Mouse (Mus musculus) adrenal gland, postnatal 10 days (tissue): ENCODE results near the gene Ankrd28. TPM values are rescaled to one million over a fixed set of nuclear protein-coding genes. Genes with fewer than 3 reads are reported as not detected.

Experiments
- total RNA-seq, 2 experiments: library from RNA; stranded (reverse); gene quantifications; 2 replicates each; pipeline ENCODE4 v1.2.3; 2021

The Ankrd28 gene
- total RNA-seq, 2 experiments from 2014 or later: 26.9 to 37.5 TPM

Other genes starting within 250 kb of the Ankrd28 start
- 1 to 10 TPM; 1.1 to 4.0 TPM for gene Colq, start 239.3 kb downstream of the Ankrd28 start, total RNA-seq
- 1 to 10 TPM; 4.6 to 7.4 TPM for gene Gm49387, start 189.8 kb downstream of the Ankrd28 start, total RNA-seq
- gene Btd, start 189.6 kb downstream of the Ankrd28 start, total RNA-seq: 10 to 100 TPM; 43.9 to 48.6 TPM
- 100 to 1,000 TPM in 1 of 2 experiments, 10 to 100 TPM in 1; 86.3 to 159 TPM for gene Hacl1, start 189.4 kb downstream of the Ankrd28 start, total RNA-seq
- gene Galnt15, start 198.3 kb upstream of the Ankrd28 start, total RNA-seq: 10 to 100 TPM; 10.2 to 10.6 TPM